Mouse (Mus musculus) midbrain, embryonic 13.5 days (tissue): Measurements from ENCODE around the gene Zfx. TPM values are rescaled to one million over a fixed set of nuclear protein-coding genes. Genes with fewer than 3 reads are reported as not detected.

ENCODE experiments used
- ATAC-seq: fragments of 200-750 bp; cut with Nextera tagmentation; 2 replicates; pipeline ENCODE4 v1.8.0; 2017; ENCODE audit warnings: mild to moderate bottlenecking, moderate TSS enrichment, moderate library complexity
- H3K27ac ChIP-seq: fragments of 300-500 bp; sonication (generic); 2 replicates; pipeline ENCODE4 v1.5.1; 2015; ENCODE audit warnings: inconsistent platforms, mild to moderate bottlenecking, moderate library complexity
- H3K27me3 ChIP-seq: fragments of 300-500 bp; sonication (generic); 2 replicates; pipeline ENCODE4 v1.6.1; 2015; ENCODE audit warnings: mild to moderate bottlenecking, inconsistent platforms
- H3K36me3 ChIP-seq: fragments of 300-500 bp; sonication (generic); 2 replicates; pipeline ENCODE4 v1.6.1; 2015; ENCODE audit warnings: mild to moderate bottlenecking, inconsistent platforms
- H3K4me1 ChIP-seq: fragments of 300-500 bp; sonication (generic); replicated peaks from 2 replicates; pipeline ENCODE4 v1.6.1; 2015; ENCODE audit warnings: inconsistent platforms
- H3K4me2 ChIP-seq: fragments of 300-500 bp; sonication (generic); replicated peaks from 2 replicates; pipeline ENCODE4 v1.6.1; 2015; ENCODE audit warnings: moderate library complexity, mild to moderate bottlenecking, inconsistent platforms
- H3K4me3 ChIP-seq: fragments of 300-500 bp; sonication (generic); replicated peaks from 2 replicates; pipeline ENCODE4 v1.5.1; 2015; ENCODE audit warnings: mild to moderate bottlenecking, inconsistent platforms
- H3K9ac ChIP-seq: fragments of 300-500 bp; sonication (generic); replicated peaks from 2 replicates; pipeline ENCODE4 v1.6.1; 2015; ENCODE audit warnings: mild to moderate bottlenecking, inconsistent platforms
- H3K9me3 ChIP-seq: fragments of 300-500 bp; sonication (generic); 2 replicates; pipeline ENCODE4 v1.6.1; 2016; ENCODE audit warnings: mild to moderate bottlenecking, inconsistent platforms
- WGBS: fragments of 180-500 bp; shearing (Covaris S2); methylation state at CpG from one replicate; pipeline ENCODE4 v1.1.7; 2015; 5-methylcytosine and 5-hydroxymethylcytosine counted together
- polyA plus RNA-seq: library from polyadenylated mRNA; unstranded; fragments of >200 nt; fragmentation: Nextera tagmentation; extraction: Ambion mirVana; gene quantifications from 2 replicates; pipeline ENCODE4 v1.2.1, GENCODE M21; 2015

Gene Zfx
- polyA plus RNA-seq, 1 experiment from 2014 or later, result 29.7 TPM

- Histone ChIP-seq H3K27me3 (peaks cover 76% of the 10 kb centered on the region), H3K4me3 (peak overlapping the region; percentile 58), H3K9me3 (no peaks in the 10 kb centered on the region), H3K36me3 (no peaks in the 10 kb centered on the region), H3K9ac (peak overlapping the region; percentile 90), H3K4me1 (peaks cover 10% of the 10 kb centered on the region), H3K4me2 (peak overlapping the region; percentile 76), H3K27ac (peak overlapping the region; percentile 99)
- ATAC-seq, result no peak; the same call in 1 of the 2 replicates
- WGBS, result 32% methylated on average over 15 of the region's 53 CpGs
These were observed 818 bp downstream of the Zfx start for GRCm38 (mm10) chrX:94122709-94123058.

- peak; percentile 92 for ATAC-seq
- peaks cover 10% of the 10 kb centered on the region for H3K4me1 ChIP-seq
- H3K36me3 ChIP-seq, result no peaks in the 10 kb centered on the region
- 27% methylated on average over 45 of the region's 65 CpGs for WGBS
- H3K27me3 ChIP-seq, result peaks cover 72% of the 10 kb centered on the region
- H3K9me3 ChIP-seq, result no peaks in the 10 kb centered on the region
- peak overlapping the region; percentile 90 for H3K9ac ChIP-seq
- peak overlapping the region; percentile 76 for H3K4me2 ChIP-seq
- peak overlapping the region; percentile 58 for H3K4me3 ChIP-seq
- peak overlapping the region; percentile 99 for H3K27ac ChIP-seq
These were observed 1.4 kb downstream of the Zfx start for GRCm38 (mm10) chrX:94121866-94122708.

GRCm38 (mm10) chrX:94121161-94121856 lies 2.2 kb downstream of the Zfx start:
- no peaks in the 10 kb centered on the region for H3K36me3 ChIP-seq
- H3K4me2 ChIP-seq, result peak overlapping the region; percentile 76
- ATAC-seq, result no peak
- H3K4me3 ChIP-seq, result peak overlapping the region; percentile 58
- H3K27me3 ChIP-seq, result peaks cover 69% of the 10 kb centered on the region
- 28% methylated on average over 24 of the region's 24 CpGs for WGBS
- peak overlapping the region; percentile 90; the same call in 1 of the 2 replicates for H3K9ac ChIP-seq
- H3K27ac ChIP-seq, result peak overlapping the region; percentile 19
- peaks cover 10% of the 10 kb centered on the region for H3K4me1 ChIP-seq
- H3K9me3 ChIP-seq, result no peaks in the 10 kb centered on the region

- Histone ChIP-seq H3K4me2 (no peak overlapping the region), H3K9ac (no peak overlapping the region), H3K27me3 (peaks cover 66% of the 10 kb centered on the region), H3K4me1 (peaks cover 10% of the 10 kb centered on the region), H3K4me3 (no peak overlapping the region), H3K36me3 (no peaks in the 10 kb centered on the region), H3K9me3 (no peaks in the 10 kb centered on the region), H3K27ac (no peak overlapping the region)
- ATAC-seq, result no peak
These were observed 5.2 kb downstream of the Zfx start for GRCm38 (mm10) chrX:94118350-94118749.

GRCm38 (mm10) chrX:94115882-94116281 lies 7.6 kb downstream of the Zfx start:
- H3K4me3 ChIP-seq, result no peak overlapping the region
- no peak for ATAC-seq
- peaks cover 56% of the 10 kb centered on the region for H3K27me3 ChIP-seq
- WGBS, result 87% methylated on average over 6 of the region's 6 CpGs
- no peak overlapping the region for H3K4me2 ChIP-seq
- no peaks in the 10 kb centered on the region for H3K9me3 ChIP-seq
- H3K36me3 ChIP-seq, result no peaks in the 10 kb centered on the region
- no peak overlapping the region for H3K9ac ChIP-seq
- peaks cover 4% of the 10 kb centered on the region for H3K4me1 ChIP-seq
- H3K27ac ChIP-seq, result no peak overlapping the region

GRCm38 (mm10) chrX:94105964-94106363 lies 17.5 kb downstream of the Zfx start:
- 54% methylated on average over 2 of the region's 2 CpGs for WGBS
- Histone ChIP-seq H3K4me3 (no peak overlapping the region), H3K36me3 (no peaks in the 10 kb centered on the region), H3K9ac (no peak overlapping the region), H3K4me1 (no peaks in the 10 kb centered on the region), H3K4me2 (no peak overlapping the region), H3K27ac (no peak overlapping the region), H3K27me3 (peaks cover 50% of the 10 kb centered on the region), H3K9me3 (no peaks in the 10 kb centered on the region)
- no peak for ATAC-seq

- no peak overlapping the region for H3K27ac ChIP-seq
- H3K27me3 ChIP-seq, result peaks cover 48% of the 10 kb centered on the region; the same call in 1 of the 2 replicates
- no peaks in the 10 kb centered on the region for H3K4me1 ChIP-seq
- H3K9ac ChIP-seq, result no peak overlapping the region
- no peaks in the 10 kb centered on the region for H3K9me3 ChIP-seq
- no peak overlapping the region for H3K4me3 ChIP-seq
- ATAC-seq, result no peak
- H3K4me2 ChIP-seq, result no peak overlapping the region
- H3K36me3 ChIP-seq, result peaks cover 11% of the 10 kb centered on the region; the same call in 1 of the 2 replicates
These were observed 20.6 kb downstream of the Zfx start for GRCm38 (mm10) chrX:94102938-94103337.

- ATAC-seq, result no peak
- 84% methylated on average over 1 of the region's 1 CpGs for WGBS
- Histone ChIP-seq H3K4me2 (no peak overlapping the region), H3K4me1 (no peaks in the 10 kb centered on the region), H3K27ac (no peak overlapping the region), H3K9me3 (no peaks in the 10 kb centered on the region), H3K9ac (no peak overlapping the region), H3K27me3 (peaks cover 50% of the 10 kb centered on the region; the same call in 1 of the 2 replicates), H3K4me3 (no peak overlapping the region), H3K36me3 (peaks cover 23% of the 10 kb centered on the region; the same call in 1 of the 2 replicates)
These were observed 22.9 kb downstream of the Zfx start for GRCm38 (mm10) chrX:94100561-94100960.

GRCm38 (mm10) chrX:94091001-94091400 lies 32.5 kb downstream of the Zfx start:
- no peak overlapping the region for H3K4me2 ChIP-seq
- WGBS, result 88% methylated on average over 2 of the region's 2 CpGs
- H3K27ac ChIP-seq, result no peak overlapping the region
- no peaks in the 10 kb centered on the region for H3K9me3 ChIP-seq
- H3K27me3 ChIP-seq, result peaks cover 33% of the 10 kb centered on the region
- ATAC-seq, result no peak
- H3K36me3 ChIP-seq, result 0 out of 2 replicates have a peak, but pooled peaks cover 4% of the 10 kb centered on the region
- H3K4me3 ChIP-seq, result no peak overlapping the region
- no peaks in the 10 kb centered on the region for H3K4me1 ChIP-seq
- no peak overlapping the region for H3K9ac ChIP-seq

- 71% methylated on average over 6 of the region's 6 CpGs for WGBS
- Histone ChIP-seq H3K9ac (no peak overlapping the region), H3K27ac (no peak overlapping the region), H3K4me3 (no peak overlapping the region), H3K27me3 (peaks cover 54% of the 10 kb centered on the region), H3K4me2 (no peak overlapping the region), H3K4me1 (no peaks in the 10 kb centered on the region), H3K9me3 (no peaks in the 10 kb centered on the region), H3K36me3 (no peaks in the 10 kb centered on the region)
- ATAC-seq, result no peak
These were observed 62.3 kb downstream of the Zfx start for GRCm38 (mm10) chrX:94061246-94061645.

GRCm38 (mm10) chrX:94060751-94061150 lies 62.8 kb downstream of the Zfx start:
- H3K4me3 ChIP-seq, result no peak overlapping the region
- H3K27ac ChIP-seq, result no peak overlapping the region
- H3K4me1 ChIP-seq, result no peaks in the 10 kb centered on the region
- peaks cover 55% of the 10 kb centered on the region for H3K27me3 ChIP-seq
- H3K9ac ChIP-seq, result no peak overlapping the region
- no peaks in the 10 kb centered on the region for H3K36me3 ChIP-seq
- no peak overlapping the region for H3K4me2 ChIP-seq
- no peak for ATAC-seq
- no peaks in the 10 kb centered on the region for H3K9me3 ChIP-seq
- WGBS, result 83% methylated on average over 8 of the region's 8 CpGs

- Histone ChIP-seq H3K4me1 (no peaks in the 10 kb centered on the region), H3K27ac (no peak overlapping the region), H3K4me3 (no peak overlapping the region), H3K4me2 (no peak overlapping the region), H3K36me3 (no peaks in the 10 kb centered on the region), H3K9ac (no peak overlapping the region), H3K9me3 (no peaks in the 10 kb centered on the region), H3K27me3 (peaks cover 60% of the 10 kb centered on the region)
- no peak for ATAC-seq
- WGBS, result 34% methylated on average over 6 of the region's 6 CpGs
These were observed 64.8 kb downstream of the Zfx start for GRCm38 (mm10) chrX:94058748-94059147.
